In genomic region chr1:59340814-59341588, GRCm38 (mm10) we compare ENCODE assay signal across 9 mouse cellular contexts.
DNase-seq lines count a peak whose midpoint lies in the region; ATAC-seq lines count a peak whose summit lies in the region.
"Had no signal": no experiment of that assay in that cellular context is flagged by ENCODE, and none has a peak within 500 bp of the region (broad histone marks: within the 10 kb centered on the region; RNA-seq: fewer than 3 reads in every experiment).

No protein-coding gene starts in this region.

- peaks cover 6% of the 10 kb centered on the region; the same call in 1 of the 2 replicates for H3K9me3 ChIP-seq in kidney, embryonic 16.5 days (ENCODE audit: low read length)
- H3K9me3 ChIP-seq in midbrain, embryonic 16.5 days (replicated peaks; ENCODE audit: control insufficient read depth, low read length, poor library complexity, severe bottlenecking): no peaks in the 10 kb centered on the region; the same call in 1 of the 2 replicates
- H3K9me3 ChIP-seq: liver, embryonic 15.5 days had no signal

- DNase-seq in kidney, adult 11 months: no peak
- DNase-seq in cerebellum, adult 9-10 months: peak; percentile 53
- peak; percentile 44 for DNase-seq in gastrocnemius, postnatal 14 days
- DNase-seq in thymus, postnatal 10 days (ENCODE audit: low spot score in 2 of 2): no peak
- no peak for DNase-seq in spleen, postnatal 4 days (ENCODE audit: low spot score in 2 of 2)
- no peak for DNase-seq in yolk sac, embryonic 10.5 days (ENCODE audit: low spot score)

- no peak overlapping the region for H3K27ac ChIP-seq in kidney, embryonic 16.5 days (ENCODE audit: low read length)
- H3K27ac ChIP-seq in midbrain, embryonic 16.5 days (ENCODE audit: low read length): no peak overlapping the region
- H3K27ac ChIP-seq: liver, embryonic 15.5 days had no signal

- peak overlapping the region; percentile 21 for H3K4me2 ChIP-seq in kidney, embryonic 16.5 days (replicated peaks; ENCODE audit: low read depth, low read length)
- H3K4me2 ChIP-seq in midbrain, embryonic 16.5 days (ENCODE audit: low read length): no peak overlapping the region; the same call in 1 of the 2 replicates
- H3K4me2 ChIP-seq: liver, embryonic 15.5 days had no signal

- 0 out of 2 replicates have a peak overlapping the region, but pooled peaks have one; percentile 17 for H3K9ac ChIP-seq in kidney, embryonic 16.5 days (replicated peaks; ENCODE audit: low read length)
- no peak overlapping the region for H3K9ac ChIP-seq in midbrain, embryonic 16.5 days (ENCODE audit: low read depth, low read length)
- H3K9ac ChIP-seq: liver, embryonic 15.5 days had no signal

- 0 out of 2 replicates have a peak overlapping the region, but pooled peaks have one; percentile 8 for H3K4me3 ChIP-seq in kidney, embryonic 16.5 days (ENCODE audit: low read length)
- H3K4me3 ChIP-seq in midbrain, embryonic 16.5 days (ENCODE audit: low read depth, low read length): no peak overlapping the region
- H3K4me3 ChIP-seq: liver, embryonic 15.5 days had no signal

- 7% methylated on average over 16 of the region's 16 CpGs for WGBS in kidney, embryonic 16.5 days
- 4% methylated on average over 16 of the region's 16 CpGs for WGBS in midbrain, embryonic 16.5 days

- intact Hi-C loops in gastrocnemius, postnatal 14 days (cut with DNase I; ENCODE audit: low total_unique reads): no loop called here

- H3K36me3 ChIP-seq in kidney, embryonic 16.5 days (ENCODE audit: insufficient read depth, low read length): no peaks in the 10 kb centered on the region
- H3K36me3 ChIP-seq in midbrain, embryonic 16.5 days (ENCODE audit: control insufficient read depth, insufficient read depth, low read length): no peaks in the 10 kb centered on the region
- H3K36me3 ChIP-seq: liver, embryonic 15.5 days had no signal

- no peaks in the 10 kb centered on the region for H3K27me3 ChIP-seq in kidney, embryonic 16.5 days (ENCODE audit: insufficient read depth, low read length)
- no peaks in the 10 kb centered on the region for H3K27me3 ChIP-seq in midbrain, embryonic 16.5 days (ENCODE audit: control insufficient read depth, insufficient read depth, low read depth, low read length)

- ATAC-seq in kidney, embryonic 16.5 days (ENCODE audit: low FRiP score, low TSS enrichment): peak; percentile 72; the same call in 1 of the 2 replicates
- peak; percentile 89 for ATAC-seq in midbrain, embryonic 16.5 days

- H3K4me1 ChIP-seq in kidney, embryonic 16.5 days (ENCODE audit: insufficient read depth, low read length): peaks cover 17% of the 10 kb centered on the region
- H3K4me1 ChIP-seq in midbrain, embryonic 16.5 days (ENCODE audit: control insufficient read depth, insufficient read depth, low read length): peaks cover 6% of the 10 kb centered on the region; the same call in 1 of the 2 replicates
- H3K4me1 ChIP-seq: liver, embryonic 15.5 days had no signal

Comparison
In these comparisons a context has a peak if more than half of its experiments do, and no peak if none do; other contexts are left out.
1. DNase-seq: peak in cerebellum, adult 9-10 months (single experiment) and gastrocnemius, postnatal 14 days (single experiment); none in kidney, adult 11 months (single experiment), thymus, postnatal 10 days (0 of 2), spleen, postnatal 4 days (0 of 2) and yolk sac, embryonic 10.5 days (single experiment).